Mouse (Mus musculus): ENCODE measurements around the gene Gm3159. TPM values are rescaled to one million over a fixed set of nuclear protein-coding genes. Genes with fewer than 3 reads are reported as not detected.
"Not testable (repeated sequence)": the region's sequence is repeated elsewhere in the genome, so short reads cannot be mapped to it uniquely, and the experiment has no call there.

Gene Gm3159
- polyA plus RNA-seq (2012; rRNA removed): not detected in 2 replicates

GRCm38 (mm10) chr14:4397226-4397625 is at the start of gene Gm3159:
Gene Gm3159 (plus strand): TSS chr14:4397526.
- H3K27ac ChIP-seq (ENCODE audit: insufficient read depth, low read length); H3K4me1 ChIP-seq (ENCODE audit: control insufficient read depth, insufficient read depth, low read length); H3K4me3 ChIP-seq (ENCODE audit: insufficient read depth, low read length): not testable (repeated sequence)

- not testable (repeated sequence) for H3K4me1 ChIP-seq (ENCODE audit: control insufficient read depth, insufficient read depth, low read length); H3K27ac ChIP-seq (ENCODE audit: insufficient read depth, low read length); H3K4me3 ChIP-seq (ENCODE audit: insufficient read depth, low read length)
Observed at GRCm38 (mm10) chr14:4368991-4369390, 28.3 kb upstream of the Gm3159 start.

GRCm38 (mm10) chr14:4369691-4370090 is 27.6 kb upstream of the Gm3159 start:
- H3K4me1 ChIP-seq (ENCODE audit: control insufficient read depth, insufficient read depth, low read length); H3K4me3 ChIP-seq (ENCODE audit: insufficient read depth, low read length); H3K27ac ChIP-seq (ENCODE audit: insufficient read depth, low read length): not testable (repeated sequence)

GRCm38 (mm10) chr14:4377871-4378270 is 19.5 kb upstream of the Gm3159 start:
- H3K27ac ChIP-seq (ENCODE audit: insufficient read depth, low read length); H3K4me3 ChIP-seq (ENCODE audit: insufficient read depth, low read length); H3K4me1 ChIP-seq (ENCODE audit: control insufficient read depth, insufficient read depth, low read length): not testable (repeated sequence)

GRCm38 (mm10) chr14:4385606-4386005 is 11.7 kb upstream of the Gm3159 start:
- H3K27ac ChIP-seq (ENCODE audit: insufficient read depth, low read length); H3K4me1 ChIP-seq (ENCODE audit: control insufficient read depth, insufficient read depth, low read length); H3K4me3 ChIP-seq (ENCODE audit: insufficient read depth, low read length): not testable (repeated sequence)

GRCm38 (mm10) chr14:4392841-4393530 is 4.3 kb upstream of the Gm3159 start:
- H3K27ac ChIP-seq (ENCODE audit: insufficient read depth, low read length); H3K4me1 ChIP-seq (ENCODE audit: control insufficient read depth, insufficient read depth, low read length); H3K4me3 ChIP-seq (ENCODE audit: insufficient read depth, low read length): not testable (repeated sequence)

GRCm38 (mm10) chr14:4398624-4399023 is 1.3 kb downstream of the Gm3159 start:
- not testable (repeated sequence) for H3K4me1 ChIP-seq (ENCODE audit: control insufficient read depth, insufficient read depth, low read length); H3K27ac ChIP-seq (ENCODE audit: insufficient read depth, low read length); H3K4me3 ChIP-seq (ENCODE audit: insufficient read depth, low read length)

GRCm38 (mm10) chr14:4400115-4400789 is 2.9 kb downstream of the Gm3159 start:
- H3K4me3 ChIP-seq (ENCODE audit: insufficient read depth, low read length); H3K4me1 ChIP-seq (ENCODE audit: control insufficient read depth, insufficient read depth, low read length); H3K27ac ChIP-seq (ENCODE audit: insufficient read depth, low read length): not testable (repeated sequence)

- H3K4me3 ChIP-seq (ENCODE audit: insufficient read depth, low read length); H3K4me1 ChIP-seq (ENCODE audit: control insufficient read depth, insufficient read depth, low read length); H3K27ac ChIP-seq (ENCODE audit: insufficient read depth, low read length): not testable (repeated sequence)
Observed at GRCm38 (mm10) chr14:4401245-4401644, 3.9 kb downstream of the Gm3159 start.

GRCm38 (mm10) chr14:4403840-4404239 is 6.5 kb downstream of the Gm3159 start:
- not testable (repeated sequence) for H3K4me3 ChIP-seq (ENCODE audit: insufficient read depth, low read length); H3K4me1 ChIP-seq (ENCODE audit: control insufficient read depth, insufficient read depth, low read length); H3K27ac ChIP-seq (ENCODE audit: insufficient read depth, low read length)

GRCm38 (mm10) chr14:4409939-4410338 is 12.6 kb downstream of the Gm3159 start:
- not testable (repeated sequence) for H3K4me1 ChIP-seq (ENCODE audit: control insufficient read depth, insufficient read depth, low read length); H3K27ac ChIP-seq (ENCODE audit: insufficient read depth, low read length); H3K4me3 ChIP-seq (ENCODE audit: insufficient read depth, low read length)

- H3K27ac ChIP-seq (ENCODE audit: insufficient read depth, low read length); H3K4me1 ChIP-seq (ENCODE audit: control insufficient read depth, insufficient read depth, low read length); H3K4me3 ChIP-seq (ENCODE audit: insufficient read depth, low read length): not testable (repeated sequence)
Observed at GRCm38 (mm10) chr14:4414965-4415835, 17.9 kb downstream of the Gm3159 start, which contains the start of gene Gm3164. Gene Gm3164 (plus strand): TSS chr14:4415448.

GRCm38 (mm10) chr14:4430692-4431091 is 33.4 kb downstream of the Gm3159 start, which contains the start of gene Gm3173:
Gene Gm3173 (plus strand): TSS chr14:4430992.
- not testable (repeated sequence) for H3K4me3 ChIP-seq (ENCODE audit: insufficient read depth, low read length); H3K4me1 ChIP-seq (ENCODE audit: control insufficient read depth, insufficient read depth, low read length); H3K27ac ChIP-seq (ENCODE audit: insufficient read depth, low read length)

All from cortical plate, adult 2 months (tissue).